Mouse (Mus musculus): Measurements from ENCODE around the gene Apol7b. TPM values are rescaled to one million over a fixed set of nuclear protein-coding genes. Genes with fewer than 3 reads are reported as not detected.
A peak's percentile ranks its signal among the peaks of the same experiment; 100 is the strongest.
"Not testable (repeated sequence)": the region's sequence is repeated elsewhere in the genome, so short reads cannot be mapped to it uniquely, and the experiment has no call there.

Apol7b gene
- total and polyA plus RNA-seq, 3 experiments = not detected

DNA sequence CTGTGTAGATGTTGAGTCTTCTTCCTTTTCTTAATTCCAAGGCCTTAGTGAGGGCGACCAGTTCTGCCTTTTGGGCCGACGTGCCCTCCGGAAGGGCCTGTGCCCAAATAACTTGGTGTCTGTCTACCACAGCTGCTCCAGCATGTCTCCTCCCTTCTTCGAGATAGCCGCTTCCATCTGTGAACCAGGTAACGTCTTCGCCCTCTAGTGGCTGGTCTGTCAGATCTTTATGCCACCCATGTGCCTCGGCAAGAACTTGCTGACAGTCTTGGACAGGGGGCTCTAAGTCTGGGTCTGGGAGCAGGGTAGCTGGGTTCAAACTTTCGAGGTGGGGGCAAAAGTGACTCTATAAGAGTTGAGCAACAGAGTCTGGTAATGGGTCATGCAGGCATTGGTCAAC, 2.6 kb upstream of the Apol7b start:
- H3K27me3 ChIP-seq (ENCODE audit: control insufficient read depth in 1 of 2, insufficient read depth in 2 of 2, low read length in 2 of 2); H3K9me3 ChIP-seq (replicated peaks; ENCODE audit: insufficient read depth, low read length); H3K36me3 ChIP-seq (ENCODE audit: control insufficient read depth in 1 of 2, insufficient read depth in 2 of 2, low read length in 2 of 2); H3K4me3 ChIP-seq (ENCODE audit: control insufficient read depth in 1 of 2, insufficient read depth in 1 of 2, low read depth in 2 of 2, low read length in 2 of 2); H3K9ac ChIP-seq (ENCODE audit: control insufficient read depth, low read depth, low read length, poor library complexity, severe bottlenecking); H3K27ac ChIP-seq (ENCODE audit: control insufficient read depth, low read depth, low read length); H3K4me1 ChIP-seq (ENCODE audit: control insufficient read depth in 1 of 2, insufficient read depth in 2 of 2, low read length in 2 of 2); H3K79me2 ChIP-seq (ENCODE audit: control insufficient read depth, insufficient read depth, low read length, poor library complexity): not testable (repeated sequence)
- TF ChIP-seq CTCF (IDR thresholded peaks at IDR 0.05 in 2 of 3, conservative IDR thresholded peaks at IDR 0.05 in 1 of 3; ENCODE audit: control insufficient read depth in 1 of 3, insufficient read depth in 1 of 3, low read depth in 2 of 3, low read length in 3 of 3, poor library complexity in 1 of 3, severe bottlenecking in 1 of 3) = peak in 2 of 3 experiments; percentile 29 to 36; a peak in 4 of 6 replicates
- DNase-seq (ENCODE audit: low read depth, low spot score) = peak; percentile 16

DNA sequence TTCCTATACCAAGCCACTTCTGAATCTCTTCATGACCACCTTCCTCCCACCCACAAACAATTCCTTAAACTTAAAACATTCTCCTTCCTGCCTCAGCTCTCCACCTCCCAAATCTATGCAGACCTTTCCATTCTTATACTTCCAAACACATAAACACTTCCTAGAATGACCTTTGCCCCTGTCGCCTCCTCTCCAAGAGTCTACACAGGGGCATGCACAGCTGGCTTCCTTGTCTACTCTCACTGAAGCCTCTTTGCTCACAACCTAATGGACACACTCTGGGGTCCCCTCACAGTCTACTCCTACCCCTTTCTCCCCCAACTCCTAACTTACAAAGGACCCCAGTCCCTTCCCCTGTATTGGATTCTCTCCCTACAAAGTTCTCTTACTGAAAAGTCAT, 1.6 kb downstream of the Apol7b start:
- H3K4me3 ChIP-seq (ENCODE audit: control insufficient read depth in 1 of 2, insufficient read depth in 1 of 2, low read depth in 2 of 2, low read length in 2 of 2); H3K36me3 ChIP-seq (ENCODE audit: control insufficient read depth in 1 of 2, insufficient read depth in 2 of 2, low read length in 2 of 2); H3K4me1 ChIP-seq (ENCODE audit: control insufficient read depth in 1 of 2, insufficient read depth in 2 of 2, low read length in 2 of 2); DNase-seq (ENCODE audit: low read depth, low spot score); H3K27ac ChIP-seq (ENCODE audit: control insufficient read depth, low read depth, low read length); H3K9me3 ChIP-seq (replicated peaks; ENCODE audit: insufficient read depth, low read length); H3K79me2 ChIP-seq (ENCODE audit: control insufficient read depth, insufficient read depth, low read length, poor library complexity); H3K27me3 ChIP-seq (ENCODE audit: control insufficient read depth in 1 of 2, insufficient read depth in 2 of 2, low read length in 2 of 2); H3K9ac ChIP-seq (ENCODE audit: control insufficient read depth, low read depth, low read length, poor library complexity, severe bottlenecking): not testable (repeated sequence)

DNA sequence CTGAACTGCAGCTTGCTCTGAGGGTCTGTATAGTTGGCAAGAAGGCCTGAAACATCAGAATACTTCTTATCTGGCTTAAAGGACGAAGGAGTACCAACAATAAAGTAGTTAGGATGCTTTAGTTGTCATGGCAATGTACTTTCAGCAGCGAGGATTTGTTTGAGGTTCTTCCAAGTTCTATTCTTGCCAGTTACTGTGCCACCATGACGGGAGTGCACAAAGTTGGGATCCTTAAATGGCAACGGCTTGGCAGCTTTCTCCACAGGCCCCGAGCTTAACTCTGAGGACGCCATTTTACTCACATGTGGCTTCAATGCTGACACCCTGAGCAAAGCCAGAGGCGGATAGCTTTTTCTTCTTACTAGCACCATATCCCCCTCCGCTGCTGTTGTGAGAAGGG, 2.5 kb downstream of the Apol7b start:
- H3K9me3 ChIP-seq (replicated peaks; ENCODE audit: insufficient read depth, low read length); H3K27ac ChIP-seq (ENCODE audit: control insufficient read depth, low read depth, low read length); H3K79me2 ChIP-seq (ENCODE audit: control insufficient read depth, insufficient read depth, low read length, poor library complexity); H3K4me3 ChIP-seq (ENCODE audit: control insufficient read depth in 1 of 2, insufficient read depth in 1 of 2, low read depth in 2 of 2, low read length in 2 of 2); H3K27me3 ChIP-seq (ENCODE audit: control insufficient read depth in 1 of 2, insufficient read depth in 2 of 2, low read length in 2 of 2); H3K9ac ChIP-seq (ENCODE audit: control insufficient read depth, low read depth, low read length, poor library complexity, severe bottlenecking); H3K4me1 ChIP-seq (ENCODE audit: control insufficient read depth in 1 of 2, insufficient read depth in 2 of 2, low read length in 2 of 2); DNase-seq (ENCODE audit: low read depth, low spot score); H3K36me3 ChIP-seq (ENCODE audit: control insufficient read depth in 1 of 2, insufficient read depth in 2 of 2, low read length in 2 of 2): not testable (repeated sequence)

DNA sequence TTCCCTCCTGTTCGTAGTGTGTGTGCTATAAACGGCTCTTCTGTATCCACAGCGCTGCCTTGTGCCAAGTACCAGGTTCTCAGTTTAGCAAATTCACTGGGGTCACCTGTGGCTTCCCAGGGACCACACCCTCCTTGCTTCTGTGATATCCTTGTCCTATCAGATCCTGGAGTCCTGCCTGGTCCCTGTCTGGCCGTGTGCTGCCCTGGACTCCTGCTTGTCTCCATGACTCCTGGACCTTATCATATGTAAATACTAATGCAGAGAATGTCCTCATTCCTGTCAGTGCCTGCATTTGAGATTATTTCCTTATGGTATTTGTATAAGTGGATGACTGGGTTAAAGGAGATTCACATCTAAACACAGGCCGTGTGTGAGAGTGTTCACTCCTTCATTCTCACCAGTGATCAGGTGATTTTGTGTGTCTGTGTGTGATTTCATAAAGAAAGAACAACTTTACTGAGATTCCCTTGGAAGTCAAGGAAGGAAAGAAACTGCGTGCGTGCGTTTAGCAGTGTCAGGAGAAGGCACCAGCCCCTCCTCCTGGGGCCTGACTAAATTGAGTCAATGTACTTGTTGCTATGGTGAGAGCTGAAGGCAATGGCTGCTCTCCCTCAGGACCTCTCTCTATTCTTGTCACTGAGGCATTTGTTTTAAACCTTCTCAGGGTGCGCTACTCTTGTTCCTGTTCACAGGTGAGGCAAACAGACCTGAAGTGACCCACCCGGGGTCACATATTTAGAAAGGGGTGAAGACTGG, 18.4 kb downstream of the Apol7b start:
- H3K4me3 ChIP-seq (ENCODE audit: control insufficient read depth in 1 of 2, insufficient read depth in 1 of 2, low read depth in 2 of 2, low read length in 2 of 2); H3K9me3 ChIP-seq (replicated peaks; ENCODE audit: insufficient read depth, low read length); H3K27ac ChIP-seq (ENCODE audit: control insufficient read depth, low read depth, low read length); H3K27me3 ChIP-seq (ENCODE audit: control insufficient read depth in 1 of 2, insufficient read depth in 2 of 2, low read length in 2 of 2); H3K4me1 ChIP-seq (ENCODE audit: control insufficient read depth in 1 of 2, insufficient read depth in 2 of 2, low read length in 2 of 2); H3K36me3 ChIP-seq (ENCODE audit: control insufficient read depth in 1 of 2, insufficient read depth in 2 of 2, low read length in 2 of 2); H3K79me2 ChIP-seq (ENCODE audit: control insufficient read depth, insufficient read depth, low read length, poor library complexity); H3K9ac ChIP-seq (ENCODE audit: control insufficient read depth, low read depth, low read length, poor library complexity, severe bottlenecking); DNase-seq (ENCODE audit: low read depth, low spot score): not testable (repeated sequence)

DNA sequence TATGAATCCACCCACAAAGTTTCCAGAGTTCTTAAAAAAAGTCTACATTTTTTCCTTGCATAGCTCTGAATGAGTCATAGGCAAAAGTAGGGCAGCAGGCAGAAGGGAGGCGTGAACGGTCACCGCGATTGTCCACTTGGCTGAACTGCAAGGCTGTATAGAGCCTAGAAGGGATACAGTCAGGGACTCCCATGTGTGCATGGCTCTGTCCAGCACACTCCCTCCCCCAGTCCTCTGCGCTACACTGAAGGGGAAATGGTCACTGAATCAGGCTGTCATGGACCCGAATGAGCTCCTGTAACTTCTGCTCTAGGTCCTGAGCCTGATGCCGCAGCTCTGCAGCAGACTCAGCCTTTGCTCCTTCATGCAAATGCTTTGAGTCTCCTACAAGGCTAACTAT, 24.4 kb downstream of the Apol7b start:
- not testable (repeated sequence) for H3K9ac ChIP-seq (ENCODE audit: control insufficient read depth, low read depth, low read length, poor library complexity, severe bottlenecking); H3K4me3 ChIP-seq (ENCODE audit: control insufficient read depth in 1 of 2, insufficient read depth in 1 of 2, low read depth in 2 of 2, low read length in 2 of 2); DNase-seq (ENCODE audit: low read depth, low spot score); H3K9me3 ChIP-seq (replicated peaks; ENCODE audit: insufficient read depth, low read length); H3K4me1 ChIP-seq (ENCODE audit: control insufficient read depth in 1 of 2, insufficient read depth in 2 of 2, low read length in 2 of 2); H3K27me3 ChIP-seq (ENCODE audit: control insufficient read depth in 1 of 2, insufficient read depth in 2 of 2, low read length in 2 of 2); H3K79me2 ChIP-seq (ENCODE audit: control insufficient read depth, insufficient read depth, low read length, poor library complexity); H3K27ac ChIP-seq (ENCODE audit: control insufficient read depth, low read depth, low read length); H3K36me3 ChIP-seq (ENCODE audit: control insufficient read depth in 1 of 2, insufficient read depth in 2 of 2, low read length in 2 of 2)

DNA sequence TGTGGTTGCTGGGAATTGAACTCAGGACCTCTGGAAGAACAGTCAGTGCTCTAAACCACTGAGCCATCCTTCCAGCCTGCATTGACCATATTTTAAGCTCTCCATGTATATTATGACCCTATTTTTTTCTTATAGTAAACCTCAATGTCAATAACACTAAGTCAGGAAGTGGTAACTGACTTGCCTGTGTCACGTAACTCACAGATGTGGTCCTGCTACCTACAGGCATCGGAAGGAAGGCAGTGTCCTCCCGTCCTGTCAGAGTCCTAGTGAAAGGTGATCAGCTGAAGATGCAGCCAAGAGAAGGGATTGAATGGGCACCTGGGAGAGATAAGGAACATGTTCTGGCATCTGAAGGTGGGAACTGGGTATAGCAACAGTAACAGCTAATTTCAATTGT, 27.6 kb downstream of the Apol7b start:
- not testable (repeated sequence) for H3K79me2 ChIP-seq (ENCODE audit: control insufficient read depth, insufficient read depth, low read length, poor library complexity); H3K27me3 ChIP-seq (ENCODE audit: control insufficient read depth in 1 of 2, insufficient read depth in 2 of 2, low read length in 2 of 2); H3K9ac ChIP-seq (ENCODE audit: control insufficient read depth, low read depth, low read length, poor library complexity, severe bottlenecking); H3K4me3 ChIP-seq (ENCODE audit: control insufficient read depth in 1 of 2, insufficient read depth in 1 of 2, low read depth in 2 of 2, low read length in 2 of 2); DNase-seq (ENCODE audit: low read depth, low spot score); H3K27ac ChIP-seq (ENCODE audit: control insufficient read depth, low read depth, low read length); H3K36me3 ChIP-seq (ENCODE audit: control insufficient read depth in 1 of 2, insufficient read depth in 2 of 2, low read length in 2 of 2); H3K9me3 ChIP-seq (replicated peaks; ENCODE audit: insufficient read depth, low read length); H3K4me1 ChIP-seq (ENCODE audit: control insufficient read depth in 1 of 2, insufficient read depth in 2 of 2, low read length in 2 of 2)

DNA sequence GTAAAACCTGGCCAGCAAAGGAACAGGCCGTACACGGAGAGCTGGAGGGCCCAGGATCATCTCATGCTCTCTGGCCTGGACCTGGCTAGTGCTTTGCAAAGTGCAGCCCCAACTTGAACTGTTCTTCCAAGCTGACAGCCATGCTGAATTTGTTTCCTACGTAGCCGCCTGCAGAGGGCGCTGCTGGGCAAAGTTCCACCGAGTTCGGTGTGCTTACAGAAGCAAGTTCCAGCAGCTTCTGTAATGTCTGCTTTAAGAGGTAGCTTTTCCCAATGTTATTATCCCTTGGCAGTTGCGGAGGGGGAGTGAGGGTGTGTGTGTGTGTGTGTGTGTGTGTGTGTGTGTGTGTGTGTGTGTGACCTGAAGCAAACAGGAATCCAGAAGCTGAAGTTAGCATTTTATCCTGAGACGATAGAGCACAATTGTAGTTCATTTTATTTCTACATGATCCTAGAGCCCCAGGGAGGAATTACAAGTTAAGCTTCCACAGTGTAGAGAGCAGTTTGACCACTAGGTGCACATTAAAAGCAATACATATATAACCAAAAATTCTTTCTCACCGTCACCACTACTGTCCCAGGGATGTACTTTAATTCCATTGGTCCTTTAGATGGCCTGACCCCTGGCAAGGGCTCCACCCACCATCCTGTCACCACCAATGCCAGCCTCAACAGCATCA, 30.5 kb downstream of the Apol7b start:
- H3K27me3 ChIP-seq (ENCODE audit: control insufficient read depth in 1 of 2, insufficient read depth in 2 of 2, low read length in 2 of 2); H3K27ac ChIP-seq (ENCODE audit: control insufficient read depth, low read depth, low read length); H3K36me3 ChIP-seq (ENCODE audit: control insufficient read depth in 1 of 2, insufficient read depth in 2 of 2, low read length in 2 of 2); H3K9me3 ChIP-seq (replicated peaks; ENCODE audit: insufficient read depth, low read length); H3K4me3 ChIP-seq (ENCODE audit: control insufficient read depth in 1 of 2, insufficient read depth in 1 of 2, low read depth in 2 of 2, low read length in 2 of 2); H3K79me2 ChIP-seq (ENCODE audit: control insufficient read depth, insufficient read depth, low read length, poor library complexity); H3K4me1 ChIP-seq (ENCODE audit: control insufficient read depth in 1 of 2, insufficient read depth in 2 of 2, low read length in 2 of 2); DNase-seq (ENCODE audit: low read depth, low spot score); H3K9ac ChIP-seq (ENCODE audit: control insufficient read depth, low read depth, low read length, poor library complexity, severe bottlenecking): not testable (repeated sequence)

Measured in MEL (cell line).